Mouse (Mus musculus): ENCODE results near the gene Vps45. TPM values are rescaled to one million over a fixed set of nuclear protein-coding genes. Genes with fewer than 3 reads are reported as not detected.
"Not testable (repeated sequence)": the region's sequence is repeated elsewhere in the genome, so short reads cannot be mapped to it uniquely, and the experiment has no call there.

The Vps45 gene
- polyA plus RNA-seq, 1 experiment from 2014 or later: 45.4 TPM

- Histone ChIP-seq H3K27me3 (no peaks in the 10 kb centered on the region), H3K4me3 (no peak overlapping the region), H3K9ac (no peak overlapping the region), H3K9me3 (replicated peaks) (no peaks in the 10 kb centered on the region), H3K4me2 (replicated peaks) (no peak overlapping the region), H3K27ac (no peak overlapping the region), H3K4me1 (peaks cover 12% of the 10 kb centered on the region), H3K36me3 (no peaks in the 10 kb centered on the region)
- WGBS: 63% methylated on average over 3 of the region's 3 CpGs
- no peak for ATAC-seq (ENCODE audit: low FRiP score)
Measured at GRCm38 (mm10) chr3:95977079-95977478, 81.2 kb downstream of the Vps45 start.

- 3% methylated on average over 34 of the region's 34 CpGs for WGBS
- H3K4me3 ChIP-seq: peak overlapping the region; percentile 23
- peak; percentile 93 for ATAC-seq (ENCODE audit: low FRiP score)
- peak overlapping the region; percentile 56 for H3K4me2 ChIP-seq (replicated peaks)
- no peaks in the 10 kb centered on the region for H3K36me3 ChIP-seq
- H3K27ac ChIP-seq: peak overlapping the region; percentile 81
- H3K27me3 ChIP-seq: no peaks in the 10 kb centered on the region
- H3K4me1 ChIP-seq: peaks cover 13% of the 10 kb centered on the region
- H3K9ac ChIP-seq: peak overlapping the region; percentile 41
- H3K9me3 ChIP-seq (replicated peaks): no peaks in the 10 kb centered on the region
Measured at GRCm38 (mm10) chr3:95972873-95973634, 85.2 kb downstream of the Vps45 start.

- Histone ChIP-seq H3K9ac (0 out of 2 replicates have a peak overlapping the region, but pooled peaks have one; percentile 41), H3K4me2 (replicated peaks) (peak overlapping the region; percentile 56), H3K36me3 (no peaks in the 10 kb centered on the region), H3K4me3 (0 out of 2 replicates have a peak overlapping the region, but pooled peaks have one; percentile 23), H3K9me3 (replicated peaks) (no peaks in the 10 kb centered on the region), H3K4me1 (peaks cover 13% of the 10 kb centered on the region), H3K27ac (peak overlapping the region; percentile 81), H3K27me3 (no peaks in the 10 kb centered on the region)
- WGBS: 73% methylated on average over 12 of the region's 12 CpGs
- ATAC-seq (ENCODE audit: low FRiP score): no peak
Measured at GRCm38 (mm10) chr3:95972251-95972872, 85.9 kb downstream of the Vps45 start.

GRCm38 (mm10) chr3:95970661-95971060 lies 87.6 kb downstream of the Vps45 start:
- not testable (repeated sequence) for H3K27me3 ChIP-seq; H3K4me3 ChIP-seq; H3K27ac ChIP-seq; H3K9me3 ChIP-seq (replicated peaks); H3K9ac ChIP-seq; ATAC-seq (ENCODE audit: low FRiP score); H3K4me2 ChIP-seq (replicated peaks); H3K36me3 ChIP-seq
- peaks cover 16% of the 10 kb centered on the region for H3K4me1 ChIP-seq
- WGBS: 62% methylated on average over 7 of the region's 7 CpGs

GRCm38 (mm10) chr3:95969277-95969676 lies 89.0 kb downstream of the Vps45 start:
- H3K4me1 ChIP-seq: peaks cover 16% of the 10 kb centered on the region
- ATAC-seq (ENCODE audit: low FRiP score): no peak
- no peak overlapping the region for H3K27ac ChIP-seq
- H3K4me2 ChIP-seq (replicated peaks): no peak overlapping the region
- WGBS: 89% methylated on average over 1 of the region's 1 CpGs
- H3K9ac ChIP-seq: no peak overlapping the region
- H3K9me3 ChIP-seq (replicated peaks): no peaks in the 10 kb centered on the region
- 0 out of 2 replicates have a peak, but pooled peaks cover 4% of the 10 kb centered on the region for H3K27me3 ChIP-seq
- no peak overlapping the region for H3K4me3 ChIP-seq
- H3K36me3 ChIP-seq: no peaks in the 10 kb centered on the region

- ATAC-seq (ENCODE audit: low FRiP score): no peak
Measured at GRCm38 (mm10) chr3:95965518-95966451, 92.5 kb downstream of the Vps45 start.

GRCm38 (mm10) chr3:95963681-95964080 lies 94.6 kb downstream of the Vps45 start:
- Histone ChIP-seq H3K27ac (no peak overlapping the region), H3K9me3 (replicated peaks) (no peaks in the 10 kb centered on the region), H3K27me3 (0 out of 2 replicates have a peak, but pooled peaks cover 4% of the 10 kb centered on the region), H3K4me1 (peaks cover 3% of the 10 kb centered on the region; the same call in 1 of the 2 replicates), H3K36me3 (no peaks in the 10 kb centered on the region), H3K9ac (no peak overlapping the region), H3K4me2 (replicated peaks) (no peak overlapping the region), H3K4me3 (no peak overlapping the region)
- no peak for ATAC-seq (ENCODE audit: low FRiP score)
- 48% methylated on average over 4 of the region's 4 CpGs for WGBS

More at GRCm38 (mm10) chr3:95965518-95966451, 92.5 kb downstream of the Vps45 start:
- Histone ChIP-seq H3K27me3 (0 out of 2 replicates have a peak, but pooled peaks cover 4% of the 10 kb centered on the region), H3K9ac (0 out of 2 replicates have a peak overlapping the region, but pooled peaks have one; percentile 14), H3K27ac (no peak overlapping the region), H3K4me2 (replicated peaks) (peak overlapping the region; percentile 32), H3K4me1 (peaks cover 3% of the 10 kb centered on the region; the same call in 1 of the 2 replicates), H3K9me3 (replicated peaks) (no peaks in the 10 kb centered on the region), H3K36me3 (no peaks in the 10 kb centered on the region), H3K4me3 (no peak overlapping the region)
- 14% methylated on average over 7 of the region's 7 CpGs for WGBS

- Histone ChIP-seq H3K9ac (no peak overlapping the region), H3K4me2 (replicated peaks) (no peak overlapping the region), H3K27ac (no peak overlapping the region), H3K9me3 (replicated peaks) (no peaks in the 10 kb centered on the region), H3K36me3 (no peaks in the 10 kb centered on the region), H3K4me3 (no peak overlapping the region), H3K27me3 (0 out of 2 replicates have a peak, but pooled peaks cover 4% of the 10 kb centered on the region), H3K4me1 (peaks cover 3% of the 10 kb centered on the region; the same call in 1 of the 2 replicates)
- 37% methylated on average over 2 of the region's 2 CpGs for WGBS
- ATAC-seq (ENCODE audit: low FRiP score): no peak
Measured at GRCm38 (mm10) chr3:95963230-95963629, 95.0 kb downstream of the Vps45 start.

- not testable (repeated sequence) for H3K27ac ChIP-seq; H3K36me3 ChIP-seq; H3K4me3 ChIP-seq; H3K9me3 ChIP-seq (replicated peaks); H3K4me1 ChIP-seq; H3K27me3 ChIP-seq; ATAC-seq (ENCODE audit: low FRiP score); H3K4me2 ChIP-seq (replicated peaks); H3K9ac ChIP-seq
- 82% methylated on average over 8 of the region's 8 CpGs for WGBS
Measured at GRCm38 (mm10) chr3:95962182-95962581, 96.1 kb downstream of the Vps45 start.

GRCm38 (mm10) chr3:95959807-95960206 lies 98.5 kb downstream of the Vps45 start:
- H3K4me3 ChIP-seq: no peak overlapping the region
- H3K36me3 ChIP-seq: no peaks in the 10 kb centered on the region
- no peak overlapping the region for H3K4me2 ChIP-seq (replicated peaks)
- H3K9ac ChIP-seq: no peak overlapping the region
- no peaks in the 10 kb centered on the region for H3K4me1 ChIP-seq
- no peak overlapping the region for H3K27ac ChIP-seq
- H3K9me3 ChIP-seq (replicated peaks): no peaks in the 10 kb centered on the region
- no peaks in the 10 kb centered on the region for H3K27me3 ChIP-seq
- 96% methylated on average over 1 of the region's 1 CpGs for WGBS
- ATAC-seq (ENCODE audit: low FRiP score): no peak

GRCm38 (mm10) chr3:95959082-95959481 lies 99.2 kb downstream of the Vps45 start:
- Histone ChIP-seq H3K27ac (no peak overlapping the region), H3K36me3 (no peaks in the 10 kb centered on the region), H3K9ac (no peak overlapping the region), H3K27me3 (no peaks in the 10 kb centered on the region), H3K4me2 (replicated peaks) (no peak overlapping the region), H3K9me3 (replicated peaks) (no peaks in the 10 kb centered on the region), H3K4me3 (no peak overlapping the region), H3K4me1 (no peaks in the 10 kb centered on the region)
- WGBS: 82% methylated on average over 5 of the region's 5 CpGs
- no peak for ATAC-seq (ENCODE audit: low FRiP score)

Data from hindbrain, embryonic 12.5 days (tissue).